Mouse (Mus musculus) MEL (cell line): ENCODE measurements around the gene Cmtm2b. TPM values are rescaled to one million over a fixed set of nuclear protein-coding genes. Genes with fewer than 3 reads are reported as not detected.

Experiments
- DNase-seq: peaks from one replicate; pipeline ENCODE4 v3.0.0; 2011; ENCODE audit warnings: low read depth, low spot score
- H3K27ac ChIP-seq: 2 replicates; pipeline ENCODE4 v1.5.1; 2012; ENCODE audit warnings: low read depth, mild to moderate bottlenecking, control low read depth, low read length, moderate library complexity; ENCODE audit not compliant: control insufficient read depth
- H3K27me3 ChIP-seq, 2 experiments: fragments of 150-350 bp in 1 of 2; sonication (generic) in 1 of 2; 2 replicates each; pipeline ENCODE4 v1.6.1; 2012; ENCODE audit warnings: low read length in 2 of 2, mild to moderate bottlenecking in 2 of 2, improper control_type of control experiment in 1 of 2, moderate library complexity in 1 of 2; ENCODE audit not compliant: insufficient read depth in 2 of 2, control insufficient read depth in 1 of 2
- H3K36me3 ChIP-seq, 2 experiments: 2 replicates each; pipeline ENCODE4 v1.6.1; 2012 to 2014; ENCODE audit warnings: low read length in 2 of 2, improper control_type of control experiment in 1 of 2, inconsistent platforms in 1 of 2, mild to moderate bottlenecking in 1 of 2; ENCODE audit not compliant: insufficient read depth in 2 of 2, control insufficient read depth in 1 of 2
- H3K4me1 ChIP-seq, 2 experiments: fragments of 150-350 bp in 1 of 2; sonication (generic) in 1 of 2; 2 replicates each; pipeline ENCODE4 v1.6.1; 2012; ENCODE audit warnings: low read length in 2 of 2, improper control_type of control experiment in 1 of 2, mild to moderate bottlenecking in 1 of 2; ENCODE audit not compliant: insufficient read depth in 2 of 2, control insufficient read depth in 1 of 2
- H3K4me3 ChIP-seq, 2 experiments: fragments of 150-350 bp in 1 of 2; sonication (generic) in 1 of 2; 2 replicates each; pipeline ENCODE4 v1.5.1; 2012; ENCODE audit warnings: low read depth in 2 of 2, low read length in 2 of 2, mild to moderate bottlenecking in 2 of 2, moderate library complexity in 2 of 2, control low read depth in 1 of 2, improper control_type of control experiment in 1 of 2; ENCODE audit not compliant: control insufficient read depth in 1 of 2, insufficient read depth in 1 of 2
- H3K79me2 ChIP-seq: 2 replicates; pipeline ENCODE4 v1.6.1; 2012; ENCODE audit warnings: mild to moderate bottlenecking, low read length, moderate library complexity; ENCODE audit not compliant: control insufficient read depth, poor library complexity, insufficient read depth
- H3K9ac ChIP-seq: 2 replicates; pipeline ENCODE4 v1.6.1; 2012; ENCODE audit warnings: low read depth, mild to moderate bottlenecking, control low read depth, low read length, moderate library complexity; ENCODE audit not compliant: control insufficient read depth, poor library complexity, severe bottlenecking
- H3K9me3 ChIP-seq: fragments of 150-350 bp; sonication (generic); replicated peaks from 2 replicates; pipeline ENCODE4 v1.6.1; 2012; ENCODE audit warnings: mild to moderate bottlenecking, low read length, improper control_type of control experiment, moderate library complexity; ENCODE audit not compliant: insufficient read depth
- E2F4 ChIP-seq: IDR thresholded peaks from 2 replicates; pipeline ENCODE4 v1.6.1; 2011; ENCODE audit warnings: low read depth, low read length, improper control_type of control experiment, borderline replicate concordance
- ELF1 ChIP-seq: IDR thresholded peaks from 2 replicates; pipeline ENCODE4 v1.6.1; 2014; ENCODE audit warnings: low read depth, mild to moderate bottlenecking, inconsistent platforms, low read length, improper control_type of control experiment, moderate library complexity
- EP300 ChIP-seq, 2 experiments: IDR thresholded peaks; 2 replicates each; pipeline ENCODE4 v1.6.1; 2011; ENCODE audit warnings: improper control_type of control experiment in 2 of 2, low read length in 2 of 2, low read depth in 1 of 2, mild to moderate bottlenecking in 1 of 2
- JUND ChIP-seq: IDR thresholded peaks from 2 replicates; pipeline ENCODE4 v1.6.1; 2011; ENCODE audit warnings: low read depth, mild to moderate bottlenecking, improper control_type of control experiment, low read length
- KAT2A ChIP-seq: conservative IDR thresholded peaks from 2 replicates; pipeline ENCODE4 v1.6.1; 2012; ENCODE audit warnings: low read depth, low read length, improper control_type of control experiment, inconsistent platforms
- MAX ChIP-seq: IDR thresholded peaks from 2 replicates; pipeline ENCODE4 v1.6.1; 2011; ENCODE audit warnings: low read length, improper control_type of control experiment
- MEF2A ChIP-seq: IDR thresholded peaks from 2 replicates; pipeline ENCODE4 v1.6.1; 2014; ENCODE audit warnings: low read depth, mild to moderate bottlenecking, inconsistent platforms, low read length, improper control_type of control experiment; ENCODE audit not compliant: poor library complexity, insufficient replicate concordance, severe bottlenecking; ENCODE audit errors: extremely low read depth
- MYB ChIP-seq: IDR thresholded peaks from 2 replicates; pipeline ENCODE4 v1.6.1; 2011; ENCODE audit warnings: mild to moderate bottlenecking, low read depth, low read length, improper control_type of control experiment
- POLR2A ChIP-seq, 2 experiments: IDR thresholded peaks; 2 replicates each; pipeline ENCODE4 v1.6.1; 2011 to 2012; ENCODE audit warnings: low read length in 2 of 2, mild to moderate bottlenecking in 2 of 2, control low read depth in 1 of 2, improper control_type of control experiment in 1 of 2, low read depth in 1 of 2, moderate library complexity in 1 of 2; ENCODE audit not compliant: control insufficient read depth in 1 of 2, insufficient read depth in 1 of 2, poor library complexity in 1 of 2
- POLR2AphosphoS5 ChIP-seq: IDR thresholded peaks from 2 replicates; pipeline ENCODE4 v1.6.1; 2012; ENCODE audit warnings: low read depth, borderline replicate concordance, mild to moderate bottlenecking, inconsistent platforms, low read length, moderate library complexity, mixed read lengths
- RAD21 ChIP-seq: IDR thresholded peaks from 2 replicates; pipeline ENCODE4 v1.6.1; 2011; ENCODE audit warnings: mild to moderate bottlenecking, low read depth, low read length, improper control_type of control experiment
- RCOR1 ChIP-seq: IDR thresholded peaks from 2 replicates; pipeline ENCODE4 v1.6.1; 2012; ENCODE audit warnings: low read depth, mild to moderate bottlenecking, inconsistent platforms, low read length, improper control_type of control experiment
- SIN3A ChIP-seq: IDR thresholded peaks from 2 replicates; pipeline ENCODE4 v1.6.1; 2012; ENCODE audit warnings: low read length, improper control_type of control experiment, inconsistent platforms
- SMC3 ChIP-seq: IDR thresholded peaks from 2 replicates; pipeline ENCODE4 v1.6.1; 2011; ENCODE audit warnings: low read depth, low read length, improper control_type of control experiment
- TAL1 ChIP-seq: IDR thresholded peaks from 2 replicates; pipeline ENCODE4 v1.6.1; 2012; ENCODE audit warnings: mild to moderate bottlenecking, inconsistent platforms, low read length, moderate library complexity, mixed read lengths
- TBP ChIP-seq: IDR thresholded peaks from 2 replicates; pipeline ENCODE4 v1.8.0; 2011; ENCODE audit warnings: low read depth, low read length, improper control_type of control experiment
- TCF12 ChIP-seq: IDR thresholded peaks from 2 replicates; pipeline ENCODE4 v1.6.1; 2014; ENCODE audit warnings: low read depth, mild to moderate bottlenecking, inconsistent platforms, low read length, improper control_type of control experiment, moderate library complexity
- USF1 ChIP-seq: IDR thresholded peaks from 2 replicates; pipeline ENCODE4 v1.6.1; 2014; ENCODE audit warnings: low read depth, mild to moderate bottlenecking, inconsistent platforms, low read length, improper control_type of control experiment, moderate library complexity
- ZKSCAN1 ChIP-seq: IDR thresholded peaks from 2 replicates; pipeline ENCODE4 v1.6.1; 2012; ENCODE audit warnings: low read depth, mild to moderate bottlenecking, inconsistent platforms, low read length, improper control_type of control experiment, moderate library complexity
- ZMIZ1 ChIP-seq: IDR thresholded peaks from 2 replicates; pipeline ENCODE4 v1.6.1; 2012; ENCODE audit warnings: low read depth, mild to moderate bottlenecking, inconsistent platforms, low read length, improper control_type of control experiment, moderate library complexity
- ZNF384 ChIP-seq: IDR thresholded peaks from 2 replicates; pipeline ENCODE4 v1.6.1; 2012; ENCODE audit warnings: low read depth, mild to moderate bottlenecking, inconsistent platforms, low read length, improper control_type of control experiment
- polyA plus RNA-seq, 2 experiments: library from polyadenylated mRNA; stranded (reverse) in 1 of 2; unstranded in 1 of 2; fragments of >175 nt in 1 of 2; fragments of >200 nt in 1 of 2; gene quantifications; 2 replicates each; pipeline versions ENCODE4 v1.2.1 to v1.2.4; 2012; ENCODE audit warnings: low replicate concordance in 2 of 2, low read depth in 1 of 2; ENCODE audit not compliant: insufficient read length in 2 of 2, insufficient read depth in 1 of 2, missing spikeins in 1 of 2
- total RNA-seq: library from RNA; depleted of rRNA; stranded (reverse); fragments of 300-350 nt; gene quantifications from 2 replicates; pipeline ENCODE4 v1.2.3, GENCODE M21; 2012

Cmtm2b gene
- total and polyA plus RNA-seq, 3 experiments: not detected

- no peaks in the 10 kb centered on the region for H3K9me3 ChIP-seq
- no peak for DNase-seq
- no peaks in the 10 kb centered on the region for H3K27me3 ChIP-seq
- no peak overlapping the region for H3K9ac ChIP-seq
- H3K4me1 ChIP-seq: no peaks in the 10 kb centered on the region
- H3K36me3 ChIP-seq: no peaks in the 10 kb centered on the region
- no peak overlapping the region for H3K27ac ChIP-seq
- TF ChIP-seq RAD21 (no peak), EP300 (IDR thresholded peaks at IDR 0.05; ENCODE audit: low read depth in 1 of 2, low read length in 2 of 2) (no peak), POLR2AphosphoS5 (no peak), MAX (no peak), USF1 (no peak), SMC3 (no peak), ZKSCAN1 (no peak), ELF1 (no peak), JUND (no peak), POLR2A (IDR thresholded peaks at IDR 0.05; ENCODE audit: control insufficient read depth in 1 of 2, insufficient read depth in 1 of 2, low read depth in 1 of 2, low read length in 2 of 2, poor library complexity in 1 of 2) (no peak), TCF12 (no peak), KAT2A (no peak), E2F4 (no peak), TBP (no peak), SIN3A (no peak), ZMIZ1 (no peak), ZNF384 (no peak), TAL1 (no peak), MEF2A (no peak)
- H3K79me2 ChIP-seq: no peaks in the 10 kb centered on the region
- no peak overlapping the region for H3K4me3 ChIP-seq
Observed at GRCm38 (mm10) chr8:104354504-104354903, 32.5 kb downstream of the Cmtm2b start.

GRCm38 (mm10) chr8:104358637-104359036 lies 36.6 kb downstream of the Cmtm2b start:
- H3K9ac ChIP-seq: no peak overlapping the region
- no peaks in the 10 kb centered on the region for H3K36me3 ChIP-seq
- no peak for TF ChIP-seq RCOR1
- TF ChIP-seq MYB: no peak
- H3K9me3 ChIP-seq: no peaks in the 10 kb centered on the region
- no peaks in the 10 kb centered on the region for H3K27me3 ChIP-seq
- no peaks in the 10 kb centered on the region for H3K79me2 ChIP-seq
- no peaks in the 10 kb centered on the region for H3K4me1 ChIP-seq
- no peak for DNase-seq
- no peak overlapping the region for H3K27ac ChIP-seq
- H3K4me3 ChIP-seq: no peak overlapping the region
